Mouse (Mus musculus): ENCODE measurements around the gene Hoxd9. TPM values are rescaled to one million over a fixed set of nuclear protein-coding genes. Genes with fewer than 3 reads are reported as not detected.

Gene Hoxd9
- polyA plus RNA-seq, 1 experiment: 0.75 TPM

DNA sequence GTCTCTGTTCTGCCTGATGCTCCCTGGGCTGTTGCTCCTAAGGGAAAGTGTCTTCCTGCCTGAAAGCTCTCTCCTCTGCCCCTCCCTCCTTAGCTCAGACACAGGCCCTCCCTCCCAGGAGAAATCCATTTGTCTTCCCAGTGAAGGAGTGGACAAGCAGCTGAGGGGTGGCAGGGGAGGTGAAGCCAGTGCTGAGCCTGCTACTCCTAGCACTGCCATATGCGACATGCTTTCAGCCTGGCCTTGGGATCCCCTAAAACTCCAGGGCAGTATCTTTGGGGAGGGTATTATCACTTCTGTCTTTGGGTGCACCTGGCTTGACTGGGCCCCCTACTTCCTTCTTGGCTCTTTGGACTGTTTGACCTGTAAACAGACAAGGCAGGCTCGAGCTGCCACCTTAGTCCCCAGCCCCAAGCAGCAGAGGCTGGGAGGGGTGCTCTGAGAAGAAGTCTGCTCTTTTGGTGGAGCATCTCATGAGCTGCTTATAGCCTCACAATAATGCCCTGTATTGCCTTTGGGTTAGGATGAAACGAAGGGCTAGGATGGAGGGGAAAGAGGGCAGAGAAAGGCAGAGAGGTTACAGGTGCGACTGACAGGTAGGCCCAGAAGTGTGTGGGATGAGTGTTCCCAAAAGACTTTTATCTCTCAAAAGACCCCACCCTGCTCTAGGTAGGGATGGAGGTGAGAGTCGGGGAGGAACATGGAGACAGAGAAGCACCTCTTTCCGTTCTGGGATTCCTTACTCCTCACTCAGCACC, 48.2 kb downstream of the Hoxd9 start:
- H3K36me3 ChIP-seq (ENCODE audit: control insufficient read depth, insufficient read depth, low read length, poor library complexity, severe bottlenecking): no peaks in the 10 kb centered on the region
- H3K4me3 ChIP-seq (ENCODE audit: low read depth, low read length): no peak overlapping the region
- TF ChIP-seq EP300 (IDR thresholded peaks at IDR 0.05; ENCODE audit: insufficient read depth, low read depth, low read length) (no peak), CTCF (IDR thresholded peaks at IDR 0.05; ENCODE audit: low read depth, low read length) (no peak), POLR2A (IDR thresholded peaks at IDR 0.05; ENCODE audit: insufficient read depth, low read length) (no peak)
- no peaks in the 10 kb centered on the region for H3K4me1 ChIP-seq (ENCODE audit: control insufficient read depth, insufficient read depth, low read length)
- no peak overlapping the region for H3K9ac ChIP-seq (ENCODE audit: low read depth, poor library complexity, severe bottlenecking)
- no peak overlapping the region for H3K27ac ChIP-seq (ENCODE audit: insufficient read depth, low read length)
- no peaks in the 10 kb centered on the region for H3K9me3 ChIP-seq (replicated peaks; ENCODE audit: control insufficient read depth, insufficient read depth, low read length, poor library complexity, severe bottlenecking)
- H3K27me3 ChIP-seq (ENCODE audit: control insufficient read depth, insufficient read depth, low read length, poor library complexity, severe bottlenecking): peaks cover 23% of the 10 kb centered on the region

- Histone ChIP-seq H3K4me3 (ENCODE audit: low read depth, low read length) (peak overlapping the region; percentile 18), H3K9ac (ENCODE audit: low read depth, poor library complexity, severe bottlenecking) (no peak overlapping the region), H3K27me3 (ENCODE audit: control insufficient read depth, insufficient read depth, low read length, poor library complexity, severe bottlenecking) (peaks cover 24% of the 10 kb centered on the region), H3K4me1 (ENCODE audit: control insufficient read depth, insufficient read depth, low read length) (no peaks in the 10 kb centered on the region), H3K27ac (ENCODE audit: insufficient read depth, low read length) (no peak overlapping the region), H3K36me3 (ENCODE audit: control insufficient read depth, insufficient read depth, low read length, poor library complexity, severe bottlenecking) (no peaks in the 10 kb centered on the region), H3K9me3 (replicated peaks; ENCODE audit: control insufficient read depth, insufficient read depth, low read length, poor library complexity, severe bottlenecking) (no peaks in the 10 kb centered on the region)
- TF ChIP-seq CTCF (IDR thresholded peaks at IDR 0.05; ENCODE audit: low read depth, low read length) (no peak), POLR2A (IDR thresholded peaks at IDR 0.05; ENCODE audit: insufficient read depth, low read length) (no peak), EP300 (IDR thresholded peaks at IDR 0.05; ENCODE audit: insufficient read depth, low read depth, low read length) (no peak)
These were observed 48.9 kb downstream of the Hoxd9 start for GRCm38 (mm10) chr2:74746298-74746921.

DNA sequence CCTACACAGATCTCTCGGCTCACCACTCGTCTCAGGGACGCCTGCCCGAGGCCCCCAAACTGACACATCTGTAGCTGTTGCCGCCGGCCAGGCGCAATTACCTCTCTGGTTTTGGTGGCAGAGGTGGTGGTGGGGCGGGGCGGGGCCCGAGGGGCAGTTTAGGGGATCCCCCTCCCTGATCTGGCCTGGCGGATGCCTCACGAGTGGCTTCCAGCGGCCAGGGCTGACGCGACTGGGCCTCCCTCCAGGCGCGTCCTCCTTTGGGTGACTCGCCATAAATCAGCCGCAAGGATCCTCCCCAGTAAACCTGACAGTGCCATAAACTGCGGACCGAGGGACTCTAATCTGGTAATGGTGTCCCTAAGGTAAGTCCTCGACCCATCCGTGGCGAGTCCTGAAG, 49.5 kb downstream of the Hoxd9 start:
- Histone ChIP-seq H3K9me3 (replicated peaks; ENCODE audit: control insufficient read depth, insufficient read depth, low read length, poor library complexity, severe bottlenecking) (no peaks in the 10 kb centered on the region), H3K4me3 (ENCODE audit: low read depth, low read length) (peak overlapping the region; percentile 18), H3K27me3 (ENCODE audit: control insufficient read depth, insufficient read depth, low read length, poor library complexity, severe bottlenecking) (peaks cover 28% of the 10 kb centered on the region), H3K9ac (ENCODE audit: low read depth, poor library complexity, severe bottlenecking) (no peak overlapping the region), H3K4me1 (ENCODE audit: control insufficient read depth, insufficient read depth, low read length) (no peaks in the 10 kb centered on the region), H3K36me3 (ENCODE audit: control insufficient read depth, insufficient read depth, low read length, poor library complexity, severe bottlenecking) (no peaks in the 10 kb centered on the region), H3K27ac (ENCODE audit: insufficient read depth, low read length) (no peak overlapping the region)
- TF ChIP-seq POLR2A (IDR thresholded peaks at IDR 0.05; ENCODE audit: insufficient read depth, low read length): no peak
- no peak for TF ChIP-seq CTCF (IDR thresholded peaks at IDR 0.05; ENCODE audit: low read depth, low read length)
- no peak for TF ChIP-seq EP300 (IDR thresholded peaks at IDR 0.05; ENCODE audit: insufficient read depth, low read depth, low read length)

- no peak overlapping the region for H3K9ac ChIP-seq (ENCODE audit: low read depth, poor library complexity, severe bottlenecking)
- no peak overlapping the region for H3K27ac ChIP-seq (ENCODE audit: insufficient read depth, low read length)
- H3K27me3 ChIP-seq (ENCODE audit: control insufficient read depth, insufficient read depth, low read length, poor library complexity, severe bottlenecking): peaks cover 32% of the 10 kb centered on the region
- H3K4me1 ChIP-seq (ENCODE audit: control insufficient read depth, insufficient read depth, low read length): no peaks in the 10 kb centered on the region
- no peak for TF ChIP-seq EP300 (IDR thresholded peaks at IDR 0.05; ENCODE audit: insufficient read depth, low read depth, low read length)
- TF ChIP-seq POLR2A (IDR thresholded peaks at IDR 0.05; ENCODE audit: insufficient read depth, low read length): no peak
- no peak for TF ChIP-seq CTCF (IDR thresholded peaks at IDR 0.05; ENCODE audit: low read depth, low read length)
- no peak overlapping the region for H3K4me3 ChIP-seq (ENCODE audit: low read depth, low read length)
- no peaks in the 10 kb centered on the region for H3K36me3 ChIP-seq (ENCODE audit: control insufficient read depth, insufficient read depth, low read length, poor library complexity, severe bottlenecking)
- no peaks in the 10 kb centered on the region for H3K9me3 ChIP-seq (replicated peaks; ENCODE audit: control insufficient read depth, insufficient read depth, low read length, poor library complexity, severe bottlenecking)
These were observed 50.2 kb downstream of the Hoxd9 start for GRCm38 (mm10) chr2:74747661-74748141.

DNA sequence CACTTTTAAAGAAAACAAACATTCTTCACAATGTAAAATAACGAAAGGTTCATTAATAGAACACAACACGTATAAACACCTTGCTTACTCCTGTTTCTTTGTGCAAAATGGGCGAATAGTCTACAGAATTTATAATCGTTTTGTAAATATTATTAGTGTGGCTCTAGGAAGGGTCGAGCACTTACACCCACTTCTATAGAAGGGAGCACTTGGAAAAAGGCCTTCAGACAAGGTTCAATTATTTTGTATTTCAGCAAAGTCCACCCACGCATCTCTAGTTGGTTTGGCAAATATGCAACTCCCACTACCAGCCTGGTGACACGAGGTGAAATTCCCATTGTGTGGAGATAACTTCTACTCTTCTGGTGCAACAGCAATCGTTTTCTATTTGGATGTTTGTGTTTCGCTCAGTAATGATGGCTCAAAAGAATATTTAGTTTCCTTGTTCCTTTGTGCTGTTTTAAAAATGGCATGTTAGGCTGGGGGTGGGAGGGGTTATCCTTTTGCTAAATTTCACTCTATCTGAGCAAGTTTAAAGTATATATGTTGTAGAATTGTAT, 51.0 kb downstream of the Hoxd9 start:
- peaks cover 40% of the 10 kb centered on the region for H3K27me3 ChIP-seq (ENCODE audit: control insufficient read depth, insufficient read depth, low read length, poor library complexity, severe bottlenecking)
- TF ChIP-seq POLR2A (IDR thresholded peaks at IDR 0.05; ENCODE audit: insufficient read depth, low read length): no peak
- TF ChIP-seq CTCF (IDR thresholded peaks at IDR 0.05; ENCODE audit: low read depth, low read length): no peak
- no peak for TF ChIP-seq EP300 (IDR thresholded peaks at IDR 0.05; ENCODE audit: insufficient read depth, low read depth, low read length)
- H3K27ac ChIP-seq (ENCODE audit: insufficient read depth, low read length): no peak overlapping the region
- H3K4me3 ChIP-seq (ENCODE audit: low read depth, low read length): no peak overlapping the region
- H3K9me3 ChIP-seq (replicated peaks; ENCODE audit: control insufficient read depth, insufficient read depth, low read length, poor library complexity, severe bottlenecking): no peaks in the 10 kb centered on the region
- no peak overlapping the region for H3K9ac ChIP-seq (ENCODE audit: low read depth, poor library complexity, severe bottlenecking)
- no peaks in the 10 kb centered on the region for H3K4me1 ChIP-seq (ENCODE audit: control insufficient read depth, insufficient read depth, low read length)
- H3K36me3 ChIP-seq (ENCODE audit: control insufficient read depth, insufficient read depth, low read length, poor library complexity, severe bottlenecking): no peaks in the 10 kb centered on the region

All from ES-Bruce4 (cell line).